Mouse (Mus musculus) layer of hippocampus, postnatal 14 days (tissue): ENCODE results near the gene Rere. TPM values are rescaled to one million over a fixed set of nuclear protein-coding genes. Genes with fewer than 3 reads are reported as not detected.

Experiments used
- DNase-seq, 2 experiments: peaks; one replicate each; pipeline ENCODE4 v3.0.0; 2021 to 2022; ENCODE audit warnings: low spot score in 2 of 2, mixed read lengths in 1 of 2
- total RNA-seq, 2 experiments: library from RNA; stranded (reverse); gene quantifications; 2 replicates each; pipeline ENCODE4 v1.2.3; 2021

Rere gene
- total RNA-seq, 2 experiments from 2014 or later: 118 to 127 TPM

GRCm38 (mm10) chr4:150569135-150569833, 287.8 kb downstream of the Rere start:
- DNase-seq: peak; percentile 69 to 74

- DNase-seq: peak in 1 of 2 experiments; percentile 56
Measured at GRCm38 (mm10) chr4:150569834-150570571, 288.6 kb downstream of the Rere start.

- no peak for DNase-seq
Measured at GRCm38 (mm10) chr4:150570793-150571192, 289.3 kb downstream of the Rere start.

- no peak for DNase-seq
Measured at GRCm38 (mm10) chr4:150572104-150572691, 290.8 kb downstream of the Rere start.

GRCm38 (mm10) chr4:150572938-150573337, 291.5 kb downstream of the Rere start:
- DNase-seq: no peak

GRCm38 (mm10) chr4:150575363-150576092, 294.1 kb downstream of the Rere start:
- no peak for DNase-seq

GRCm38 (mm10) chr4:150576339-150576738, 294.9 kb downstream of the Rere start:
- DNase-seq: no peak

GRCm38 (mm10) chr4:150578021-150578420, 296.6 kb downstream of the Rere start:
- DNase-seq: no peak

- no peak for DNase-seq
Measured at GRCm38 (mm10) chr4:150581931-150582723, 300.7 kb downstream of the Rere start.

- DNase-seq: peak; percentile 47 to 68
Measured at GRCm38 (mm10) chr4:150582966-150583776, 301.7 kb downstream of the Rere start.

GRCm38 (mm10) chr4:150583777-150584135, 302.3 kb downstream of the Rere start:
- DNase-seq: no peak

- DNase-seq: no peak
Measured at GRCm38 (mm10) chr4:150585800-150586199, 304.4 kb downstream of the Rere start.

- no peak for DNase-seq
Measured at GRCm38 (mm10) chr4:150586275-150586674, 304.8 kb downstream of the Rere start.

GRCm38 (mm10) chr4:150587597-150588299, 306.3 kb downstream of the Rere start:
- DNase-seq: no peak

GRCm38 (mm10) chr4:150588300-150588621, 306.8 kb downstream of the Rere start:
- DNase-seq: no peak

GRCm38 (mm10) chr4:150590621-150591282, 309.3 kb downstream of the Rere start:
- no peak for DNase-seq

- no peak for DNase-seq
Measured at GRCm38 (mm10) chr4:150591602-150592001, 310.2 kb downstream of the Rere start.

GRCm38 (mm10) chr4:150592087-150592486, 310.6 kb downstream of the Rere start:
- no peak for DNase-seq
